Mouse (Mus musculus) small intestine, adult 2 months (tissue): ENCODE data around the gene Immt. TPM values are rescaled to one million over a fixed set of nuclear protein-coding genes. Genes with fewer than 3 reads are reported as not detected.

Experiments used
- H3K27ac ChIP-seq: fragments of 200-500 bp; 2 replicates; pipeline ENCODE4 v1.5.1; 2012; ENCODE audit warnings: low read depth, low read length, control low read depth, inconsistent platforms; ENCODE audit not compliant: insufficient read depth
- H3K27me3 ChIP-seq: fragments of 200-500 bp; 2 replicates; pipeline ENCODE4 v1.6.1; 2012; ENCODE audit warnings: mild to moderate bottlenecking, moderate library complexity, low read length, inconsistent platforms; ENCODE audit not compliant: control insufficient read depth, insufficient read depth
- H3K36me3 ChIP-seq: fragments of 200-500 bp; 2 replicates; pipeline ENCODE4 v1.6.1; 2012; ENCODE audit warnings: mild to moderate bottlenecking, low read length, control low read depth, inconsistent platforms; ENCODE audit not compliant: control insufficient read depth, insufficient read depth
- H3K4me1 ChIP-seq: fragments of 200-500 bp; 2 replicates; pipeline ENCODE4 v1.6.1; 2012; ENCODE audit warnings: low read length, inconsistent platforms, mixed read lengths; ENCODE audit not compliant: control insufficient read depth, insufficient read depth, insufficient read length
- H3K4me3 ChIP-seq: fragments of 200-500 bp; 2 replicates; pipeline ENCODE4 v1.5.1; 2012; ENCODE audit warnings: low read depth, mild to moderate bottlenecking, control low read depth, inconsistent platforms, low read length, moderate library complexity
- CTCF ChIP-seq: fragments of 200-500 bp; IDR thresholded peaks from 2 replicates; pipeline ENCODE4 v1.5.1; 2012; ENCODE audit warnings: low read depth, mild to moderate bottlenecking, control low read depth, inconsistent platforms, low read length, moderate library complexity, mixed read lengths; ENCODE audit not compliant: insufficient replicate concordance, insufficient read length; ENCODE audit errors: extremely low read depth
- POLR2A ChIP-seq: fragments of 200-500 bp; IDR thresholded peaks from 2 replicates; pipeline ENCODE4 v1.6.1; 2012; ENCODE audit warnings: low read depth, mild to moderate bottlenecking, control low read depth, inconsistent platforms, low read length, moderate library complexity
- WGBS: fragments of 180-500 bp; shearing (Covaris S2); methylation state at CpG from one replicate; pipeline ENCODE4 v1.1.7; 2018; 5-methylcytosine and 5-hydroxymethylcytosine counted together
- polyA plus RNA-seq: library from polyadenylated mRNA; depleted of rRNA; stranded (reverse); fragments of >200 nt; gene quantifications from 2 replicates; pipeline ENCODE4 v1.2.3, GENCODE M21; 2012; rRNA removed

The Immt gene
- 30.4 and 40.2 TPM in 2 replicates for polyA plus RNA-seq

GRCm38 (mm10) chr6:71830690-71831580 is at the start of gene Immt:
TSS of gene Immt (plus strand) at chr6:71831331.
- peak; percentile 70 for TF ChIP-seq POLR2A
- TF ChIP-seq CTCF, result peak; percentile 22; the same call in 1 of the 2 replicates

GRCm38 (mm10) chr6:71783165-71783564 is 48.0 kb upstream of the Immt start:
- no peaks in the 10 kb centered on the region for H3K36me3 ChIP-seq
- TF ChIP-seq POLR2A (no peak), CTCF (no peak)
- H3K27me3 ChIP-seq, result no peaks in the 10 kb centered on the region
- WGBS, result 87% methylated on average over 5 of the region's 5 CpGs
- H3K4me1 ChIP-seq, result no peaks in the 10 kb centered on the region
- H3K27ac ChIP-seq, result no peak overlapping the region
- H3K4me3 ChIP-seq, result no peak overlapping the region

More at GRCm38 (mm10) chr6:71830690-71831580, at the start of gene Immt:
- WGBS, result under 1% methylated on average over 64 of the region's 64 CpGs
- Histone ChIP-seq H3K36me3 (no peaks in the 10 kb centered on the region), H3K27me3 (no peaks in the 10 kb centered on the region), H3K4me3 (peak within 1 kb of the TSS; percentile 82), H3K27ac (peak within 1 kb of the TSS; percentile 96), H3K4me1 (no peaks in the 10 kb centered on the region)

GRCm38 (mm10) chr6:71788348-71788747 is 42.8 kb upstream of the Immt start:
- H3K27me3 ChIP-seq, result no peaks in the 10 kb centered on the region; the same call in 1 of the 2 replicates

GRCm38 (mm10) chr6:71791771-71792170 is 39.4 kb upstream of the Immt start:
- no peak overlapping the region for H3K27ac ChIP-seq
- H3K27me3 ChIP-seq, result no peaks in the 10 kb centered on the region; the same call in 1 of the 2 replicates
- no peaks in the 10 kb centered on the region for H3K36me3 ChIP-seq
- H3K4me1 ChIP-seq, result no peaks in the 10 kb centered on the region
- no peak for TF ChIP-seq POLR2A
- TF ChIP-seq CTCF, result no peak
- WGBS, result 84% methylated on average over 6 of the region's 6 CpGs
- no peak overlapping the region for H3K4me3 ChIP-seq

More at GRCm38 (mm10) chr6:71788348-71788747, 42.8 kb upstream of the Immt start:
- WGBS, result 78% methylated on average over 9 of the region's 9 CpGs
- no peaks in the 10 kb centered on the region for H3K36me3 ChIP-seq
- no peak overlapping the region for H3K27ac ChIP-seq
- no peak overlapping the region for H3K4me3 ChIP-seq
- H3K4me1 ChIP-seq, result no peaks in the 10 kb centered on the region
- TF ChIP-seq CTCF, result no peak
- no peak for TF ChIP-seq POLR2A

GRCm38 (mm10) chr6:71799391-71799790 is 31.7 kb upstream of the Immt start:
- H3K4me1 ChIP-seq, result no peaks in the 10 kb centered on the region
- H3K36me3 ChIP-seq, result no peaks in the 10 kb centered on the region
- WGBS, result 72% methylated on average over 3 of the region's 3 CpGs
- H3K4me3 ChIP-seq, result no peak overlapping the region
- H3K27ac ChIP-seq, result no peak overlapping the region
- H3K27me3 ChIP-seq, result no peaks in the 10 kb centered on the region
- TF ChIP-seq CTCF (no peak), POLR2A (no peak)

GRCm38 (mm10) chr6:71801011-71801713 is 30.0 kb upstream of the Immt start:
- H3K4me3 ChIP-seq, result no peak overlapping the region
- H3K27me3 ChIP-seq, result no peaks in the 10 kb centered on the region
- WGBS, result 72% methylated on average over 7 of the region's 7 CpGs
- H3K4me1 ChIP-seq, result no peaks in the 10 kb centered on the region
- H3K27ac ChIP-seq, result no peak overlapping the region
- H3K36me3 ChIP-seq, result no peaks in the 10 kb centered on the region
- TF ChIP-seq POLR2A, result no peak
- TF ChIP-seq CTCF, result no peak

- WGBS, result 81% methylated on average over 10 of the region's 10 CpGs
- H3K27ac ChIP-seq, result no peak overlapping the region
- H3K36me3 ChIP-seq, result no peaks in the 10 kb centered on the region
- H3K4me1 ChIP-seq, result no peaks in the 10 kb centered on the region
- TF ChIP-seq POLR2A (no peak), CTCF (no peak)
- H3K27me3 ChIP-seq, result no peaks in the 10 kb centered on the region
- no peak overlapping the region for H3K4me3 ChIP-seq
Observed at GRCm38 (mm10) chr6:71801714-71802094, 29.4 kb upstream of the Immt start.
